Mouse (Mus musculus) embryonic fibroblast, embryonic 13.5 days (primary cell): Measurements from ENCODE around the gene Pdcd1lg2.

ENCODE experiments used
- CTCF ChIP-seq: IDR thresholded peaks from 2 replicates; pipeline ENCODE4 v1.5.1; 2011; ENCODE audit warnings: mild to moderate bottlenecking, control low read depth, low read length, moderate library complexity, borderline replicate concordance; ENCODE audit not compliant: insufficient read depth
- POLR2A ChIP-seq: IDR thresholded peaks from 2 replicates; pipeline ENCODE4 v1.6.1; 2011; ENCODE audit warnings: low read depth, mild to moderate bottlenecking, control low read depth, low read length, moderate library complexity

GRCm38 (mm10) chr19:29513111-29513766, 102.5 kb downstream of the Pdcd1lg2 start:
- TF ChIP-seq POLR2A (no peak), CTCF (no peak)
